Mouse (Mus musculus) adrenal gland, postnatal 4 days (tissue): ENCODE measurements at regions not wholly inside any gene's neighbourhood (a gene's known extent, or its start where the extent isn't known, plus 50 kb on each side); places are given as distances from the start of the nearest gene placed in this dataset.

Experiments
- DNase-seq, 2 experiments: peaks; one replicate each; pipeline ENCODE4 v3.0.0; 2021 to 2022; ENCODE audit warnings: low spot score in 2 of 2, mixed read lengths in 2 of 2

GRCm38 (mm10) chr10:125787441-125788060 lies 178.4 kb upstream of the Lrig3 start:
- DNase-seq, result no peak

- DNase-seq, result no peak
Observed at GRCm38 (mm10) chr10:125788262-125788661, 177.7 kb upstream of the Lrig3 start.

GRCm38 (mm10) chr10:125790924-125791323 lies 175.0 kb upstream of the Lrig3 start:
- no peak for DNase-seq

- DNase-seq, result no peak
Observed at GRCm38 (mm10) chr10:125794504-125794903, 171.5 kb upstream of the Lrig3 start.

GRCm38 (mm10) chr10:125795323-125795722 lies 170.6 kb upstream of the Lrig3 start:
- no peak for DNase-seq

- DNase-seq, result no peak
Observed at GRCm38 (mm10) chr10:125798678-125799077, 167.3 kb upstream of the Lrig3 start.

GRCm38 (mm10) chr10:125800572-125801114 lies 165.3 kb upstream of the Lrig3 start:
- no peak for DNase-seq

- no peak for DNase-seq
Observed at GRCm38 (mm10) chr10:125801450-125801849, 164.5 kb upstream of the Lrig3 start.

GRCm38 (mm10) chr10:125802923-125803583 lies 162.9 kb upstream of the Lrig3 start:
- no peak for DNase-seq

GRCm38 (mm10) chr10:125809763-125810361 lies 156.1 kb upstream of the Lrig3 start:
- DNase-seq, result no peak

- no peak for DNase-seq
Observed at GRCm38 (mm10) chr10:125810590-125810989, 155.4 kb upstream of the Lrig3 start.

- DNase-seq, result no peak
Observed at GRCm38 (mm10) chr10:125814191-125814887, 151.6 kb upstream of the Lrig3 start.

- DNase-seq, result no peak
Observed at GRCm38 (mm10) chr10:125832134-125832533, 133.8 kb upstream of the Lrig3 start.

GRCm38 (mm10) chr10:125832764-125833163 lies 133.2 kb upstream of the Lrig3 start:
- DNase-seq, result no peak

- no peak for DNase-seq
Observed at GRCm38 (mm10) chr10:125833989-125834388, 132.0 kb upstream of the Lrig3 start.

- no peak for DNase-seq
Observed at GRCm38 (mm10) chr10:125838982-125839381, 127.0 kb upstream of the Lrig3 start.

GRCm38 (mm10) chr10:125839621-125840141 lies 126.3 kb upstream of the Lrig3 start:
- DNase-seq, result no peak

- no peak for DNase-seq
Observed at GRCm38 (mm10) chr10:125840388-125840787, 125.6 kb upstream of the Lrig3 start.

GRCm38 (mm10) chr10:125844336-125844865 lies 121.6 kb upstream of the Lrig3 start:
- DNase-seq, result no peak

GRCm38 (mm10) chr10:125845014-125845514 lies 120.9 kb upstream of the Lrig3 start:
- DNase-seq, result no peak

- no peak for DNase-seq
Observed at GRCm38 (mm10) chr10:125850370-125850769, 115.6 kb upstream of the Lrig3 start.
